Mouse (Mus musculus) ES-E14 (cell line): ENCODE measurements around the gene Smarca2.

Experiments used
- CHD2 ChIP-seq: IDR thresholded peaks from 2 replicates; pipeline ENCODE4 v1.6.1; 2014; ENCODE audit warnings: mild to moderate bottlenecking, low read depth, low read length, inconsistent platforms
- HCFC1 ChIP-seq: IDR thresholded peaks from 2 replicates; pipeline ENCODE4 v1.6.1; 2012; ENCODE audit warnings: low read length, inconsistent platforms, borderline replicate concordance; ENCODE audit not compliant: insufficient read depth
- MAFK ChIP-seq: IDR thresholded peaks from 2 replicates; pipeline ENCODE4 v1.6.1; 2014; ENCODE audit warnings: mild to moderate bottlenecking, low read depth, low read length, inconsistent platforms; ENCODE audit not compliant: insufficient read depth
- ZC3H11A ChIP-seq: IDR thresholded peaks from 2 replicates; pipeline ENCODE4 v1.6.1; 2012; ENCODE audit warnings: low read depth, mild to moderate bottlenecking, inconsistent platforms, low read length, borderline replicate concordance
- ZNF384 ChIP-seq: IDR thresholded peaks from 2 replicates; pipeline ENCODE4 v1.6.1; 2012; ENCODE audit warnings: low read depth, low read length, inconsistent platforms

GRCm38 (mm10) chr19:26753266-26753872 is 148.5 kb downstream of the Smarca2 start:
- TF ChIP-seq ZC3H11A (no peak), MAFK (no peak), ZNF384 (no peak), CHD2 (no peak), HCFC1 (no peak)
